Mouse (Mus musculus): ENCODE data around the gene Hist2h4.

GRCm38 (mm10) chr3:96264404-96264949 lies 1.4 kb upstream of the Hist2h4 start:
- TF ChIP-seq CTCF (IDR thresholded peaks at IDR 0.05; ENCODE audit: borderline replicate concordance, control insufficient read depth, extremely low read depth, insufficient read depth, low read length, poor library complexity) (no peak), POLR2A (IDR thresholded peaks at IDR 0.05; ENCODE audit: control insufficient read depth, extremely low read depth, insufficient read depth, low read length, poor library complexity) (no peak)

Measured in thymus, adult 2 months (tissue).